Mouse (Mus musculus) heart, adult 8-10 months (tissue): ENCODE data around the gene Pan3. TPM values are rescaled to one million over a fixed set of nuclear protein-coding genes. Genes with fewer than 3 reads are reported as not detected.

Experiments used
- DNase-seq: peaks from one replicate; pipeline ENCODE4 v3.0.0; 2022; ENCODE audit warnings: low spot score
- total RNA-seq, 4 experiments: library from RNA; stranded (reverse); gene quantifications; 2 replicates each; pipeline ENCODE4 v1.2.4; 2022

Pan3 gene
- total RNA-seq, 4 experiments from 2014 or later, result 27.8 to 37.4 (median 29.4) TPM

DNA sequence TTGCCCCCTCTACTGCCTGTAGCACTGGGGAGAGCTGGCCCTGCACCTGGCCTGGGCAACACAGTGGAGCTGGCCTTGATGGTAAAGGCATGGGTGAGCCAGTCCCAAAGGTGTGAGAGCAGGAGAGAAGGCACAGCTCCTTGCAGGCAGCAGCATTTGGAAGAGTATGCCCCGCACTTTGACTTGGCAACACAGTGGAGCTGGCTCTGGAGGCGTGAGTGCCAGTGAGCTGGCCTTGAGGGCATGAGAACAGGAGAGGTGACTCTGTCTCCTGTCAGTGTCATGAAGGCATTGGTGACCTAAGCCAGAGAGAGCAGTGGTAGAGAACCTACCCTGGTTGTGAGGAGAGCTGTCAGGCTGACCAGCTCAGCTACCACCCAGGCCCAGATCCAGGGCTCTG is 49.4 kb downstream of the Pan3 start:
- no peak for DNase-seq

DNA sequence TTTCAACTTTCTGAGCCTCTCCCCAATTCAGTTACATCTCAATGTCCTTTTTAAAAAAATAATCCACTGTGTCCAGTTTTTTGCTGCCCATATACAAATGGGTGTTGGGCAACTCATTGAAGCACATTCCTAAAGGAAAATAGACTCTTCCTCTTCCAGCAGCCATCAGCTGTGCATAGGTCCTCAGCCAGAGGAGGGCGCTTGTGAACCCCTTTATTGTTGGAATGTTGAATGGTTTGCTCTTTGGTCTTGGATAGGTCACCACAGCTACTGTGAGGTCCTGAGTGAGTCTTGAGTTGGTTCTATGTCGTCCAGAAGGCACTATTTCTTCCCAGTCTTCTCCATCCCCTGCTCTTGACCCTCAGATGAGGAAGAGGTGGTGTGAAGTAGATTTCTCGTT is 54.2 kb downstream of the Pan3 start:
- no peak for DNase-seq

DNA sequence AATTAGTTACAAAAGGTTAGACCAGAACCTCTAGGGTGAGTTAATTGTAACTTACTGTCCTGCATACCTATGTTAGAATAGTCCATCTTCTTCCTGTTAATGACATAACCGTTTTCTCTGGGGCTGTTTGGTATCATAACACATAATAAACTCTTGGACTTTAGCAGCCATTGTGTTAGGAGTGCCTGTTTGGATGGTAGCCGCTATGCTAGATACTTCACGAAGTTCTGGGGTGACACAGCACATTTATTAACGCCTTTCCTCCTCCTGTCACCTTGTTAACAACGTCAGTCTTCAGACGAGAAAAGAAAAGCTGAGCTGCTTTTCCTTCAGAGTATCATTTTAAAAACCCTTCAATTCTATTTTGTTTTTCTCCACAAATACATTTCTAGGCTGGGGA is 59.3 kb downstream of the Pan3 start:
- DNase-seq, result no peak

DNA sequence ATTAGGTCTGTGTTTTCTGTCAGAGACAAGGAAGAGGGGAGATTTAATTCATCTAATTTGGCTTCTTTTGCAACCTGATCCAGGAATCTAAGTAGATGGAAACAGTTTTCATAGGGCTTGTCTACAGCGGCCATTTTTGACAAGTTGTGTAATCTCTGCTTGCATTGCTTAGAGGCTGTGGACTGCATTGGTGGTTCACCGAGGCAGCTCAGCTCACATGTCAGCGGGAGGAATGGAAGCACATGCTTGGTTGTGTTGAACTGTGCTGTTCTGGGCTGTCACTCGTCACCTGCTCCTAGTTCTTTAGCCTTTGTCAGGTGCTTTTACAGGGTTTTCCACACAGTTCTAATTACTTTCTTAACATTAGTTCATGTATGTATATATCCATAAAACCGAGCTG is 60.9 kb downstream of the Pan3 start:
- DNase-seq, result no peak

DNA sequence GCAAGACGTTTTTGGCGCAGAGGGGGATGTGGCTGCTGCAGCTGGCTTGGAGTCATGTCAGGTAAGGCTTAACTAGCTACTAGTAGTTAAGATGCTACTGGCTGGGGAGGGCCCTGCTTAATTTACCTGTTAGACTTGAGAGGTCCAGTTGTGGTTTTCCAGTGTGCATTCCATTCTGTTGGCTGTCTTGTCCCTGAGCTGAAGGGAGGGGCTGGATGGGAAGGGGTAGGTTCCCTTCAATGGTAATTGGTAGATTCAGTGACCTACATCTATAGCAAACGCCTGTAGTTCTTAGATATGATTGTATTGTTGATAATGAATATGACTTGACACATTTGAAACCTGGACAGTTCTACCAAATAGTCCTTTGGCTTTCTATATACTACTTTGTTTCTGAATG is 62.5 kb downstream of the Pan3 start:
- no peak for DNase-seq

DNA sequence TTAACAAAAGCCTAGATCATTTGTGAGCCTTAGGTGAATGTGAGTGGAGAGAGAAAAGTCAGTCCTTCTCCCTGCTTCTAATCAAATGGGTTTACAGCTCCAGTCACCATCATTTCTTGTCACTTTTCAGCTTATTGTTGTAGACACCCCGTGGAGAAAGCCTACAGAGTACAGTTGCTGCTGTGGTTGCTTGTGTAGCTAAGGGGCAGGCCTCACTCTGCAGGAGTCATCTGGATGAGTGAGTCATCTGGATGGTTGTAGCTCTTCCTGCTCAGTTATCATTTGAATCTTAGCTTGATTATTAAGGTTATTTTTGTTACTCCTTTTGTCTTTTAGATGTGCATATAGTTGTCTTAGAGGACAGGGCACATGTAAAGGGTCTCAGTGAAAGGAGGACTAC is 63.2 kb downstream of the Pan3 start:
- no peak for DNase-seq

DNA sequence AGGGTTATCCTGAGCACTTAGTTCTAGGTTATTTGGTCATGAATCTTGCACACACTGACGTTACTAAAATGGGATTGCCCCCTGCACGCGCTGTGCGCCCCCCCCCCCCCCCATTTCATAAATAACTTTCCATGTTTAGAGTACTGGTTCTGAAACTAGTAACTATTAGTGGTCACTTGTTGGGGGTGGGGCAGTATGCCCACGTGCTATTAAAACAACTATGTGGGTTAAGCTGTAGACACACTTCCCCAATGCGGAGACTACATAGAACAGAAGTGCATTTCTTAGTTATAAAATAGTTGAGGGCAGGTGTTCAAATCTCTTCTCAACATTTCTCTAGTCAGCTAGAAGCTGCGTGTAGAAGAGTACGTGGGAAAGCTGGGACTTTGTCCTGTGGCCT is 63.7 kb downstream of the Pan3 start:
- no peak for DNase-seq

DNA sequence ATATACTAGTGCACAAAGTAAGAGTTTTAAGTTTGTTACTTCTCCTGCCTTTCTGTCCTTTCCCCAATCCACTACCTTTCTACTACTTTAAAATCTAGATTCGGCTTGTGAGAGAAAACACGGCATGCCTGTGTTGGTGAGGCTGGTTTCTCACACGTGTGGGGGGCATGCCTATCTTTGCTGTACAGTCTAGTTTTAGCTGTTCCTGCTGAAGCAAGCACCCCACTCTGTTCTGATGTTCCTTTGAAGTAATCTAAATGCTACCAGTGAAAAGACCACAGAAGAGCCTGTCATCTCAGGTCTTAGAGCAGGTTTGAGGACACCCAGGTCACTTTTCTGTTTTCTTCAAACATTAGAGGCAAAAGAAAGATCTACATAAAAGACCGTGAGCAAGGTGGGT is 64.4 kb downstream of the Pan3 start:
- no peak for DNase-seq

DNA sequence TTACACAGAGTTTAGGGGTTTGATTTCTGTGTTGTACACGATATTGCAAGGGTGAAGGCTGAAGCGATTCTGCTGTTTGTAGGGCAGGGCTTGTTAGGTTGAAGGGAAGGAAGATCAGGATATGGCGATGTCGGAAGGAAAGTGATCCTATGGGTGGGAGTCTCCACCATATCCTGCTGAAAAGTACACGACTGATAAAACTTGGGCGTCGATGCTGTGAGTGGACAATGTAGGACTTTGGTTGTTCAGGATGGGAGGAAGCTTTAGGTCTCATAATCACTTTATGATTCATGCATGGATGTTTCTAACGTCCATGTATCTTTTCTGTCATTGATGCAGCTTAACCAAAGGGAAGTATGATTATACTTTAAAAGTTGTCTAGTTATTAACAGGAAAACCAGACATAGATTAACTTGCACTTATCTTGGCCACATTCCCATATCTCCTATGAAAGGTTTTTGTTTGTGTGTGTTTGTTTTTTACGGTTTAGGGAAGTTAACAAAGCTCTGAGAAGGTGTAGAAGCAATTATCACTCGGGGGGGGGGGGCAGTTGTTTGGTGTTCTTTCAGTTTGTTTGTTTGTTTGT is 64.9 kb downstream of the Pan3 start:
- DNase-seq, result no peak

DNA sequence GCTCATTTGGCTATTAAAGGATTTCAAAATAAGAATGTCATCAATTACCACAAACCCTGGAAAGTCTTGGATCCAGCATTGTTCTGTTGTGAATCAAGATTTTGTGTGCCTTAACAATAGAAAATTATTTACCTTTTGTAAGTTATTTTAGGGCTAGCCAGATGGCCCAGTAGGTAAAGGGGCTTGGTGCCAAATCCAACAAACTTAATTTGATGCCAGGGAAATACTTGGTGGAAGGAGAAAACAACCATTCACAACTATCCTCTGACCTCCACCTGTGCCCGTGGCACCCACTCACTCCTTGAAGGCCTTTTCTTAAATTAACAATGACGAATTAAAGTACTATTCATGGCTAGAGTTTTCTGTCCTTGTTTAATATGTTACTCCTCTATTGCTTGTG is 66.0 kb downstream of the Pan3 start:
- DNase-seq, result no peak

DNA sequence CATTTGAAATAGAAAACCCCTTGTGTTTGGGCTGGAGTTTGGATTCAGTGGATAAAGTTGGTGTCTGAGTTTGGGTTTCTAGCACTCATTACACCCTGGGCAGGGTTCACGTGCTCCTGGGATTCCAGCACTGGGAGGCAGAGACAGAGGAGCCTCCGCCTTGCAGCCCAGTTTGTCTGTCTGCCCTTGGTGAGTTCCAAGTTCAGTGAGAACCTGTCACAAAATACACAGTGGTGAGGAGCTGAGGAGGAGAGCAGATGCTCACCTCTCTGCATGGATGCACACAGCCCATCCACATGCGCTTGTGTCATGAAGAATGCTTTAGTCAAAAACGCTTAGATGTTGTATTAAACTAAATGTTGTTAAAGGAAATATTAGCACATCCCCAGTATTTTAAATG is 67.0 kb downstream of the Pan3 start:
- DNase-seq, result no peak

DNA sequence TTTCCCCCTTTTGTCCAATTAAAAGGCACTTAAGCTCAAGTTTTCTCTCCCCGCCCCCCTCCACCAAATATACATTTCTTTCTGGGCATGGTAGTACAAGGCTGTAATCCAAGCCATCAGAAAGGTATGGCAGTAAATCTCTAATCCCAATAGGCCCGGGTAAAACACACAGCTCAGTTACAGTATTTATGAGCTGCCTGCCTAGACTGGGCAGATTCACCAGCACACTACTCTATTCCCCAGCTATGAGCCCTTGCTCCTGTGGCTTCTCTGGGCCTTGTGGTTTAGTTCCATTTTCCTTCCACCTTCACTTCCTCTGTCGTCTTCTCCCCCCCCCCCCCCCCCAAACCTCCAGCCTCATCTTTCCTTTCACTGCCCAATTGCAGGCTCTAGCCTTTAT is 67.8 kb downstream of the Pan3 start:
- no peak for DNase-seq

DNA sequence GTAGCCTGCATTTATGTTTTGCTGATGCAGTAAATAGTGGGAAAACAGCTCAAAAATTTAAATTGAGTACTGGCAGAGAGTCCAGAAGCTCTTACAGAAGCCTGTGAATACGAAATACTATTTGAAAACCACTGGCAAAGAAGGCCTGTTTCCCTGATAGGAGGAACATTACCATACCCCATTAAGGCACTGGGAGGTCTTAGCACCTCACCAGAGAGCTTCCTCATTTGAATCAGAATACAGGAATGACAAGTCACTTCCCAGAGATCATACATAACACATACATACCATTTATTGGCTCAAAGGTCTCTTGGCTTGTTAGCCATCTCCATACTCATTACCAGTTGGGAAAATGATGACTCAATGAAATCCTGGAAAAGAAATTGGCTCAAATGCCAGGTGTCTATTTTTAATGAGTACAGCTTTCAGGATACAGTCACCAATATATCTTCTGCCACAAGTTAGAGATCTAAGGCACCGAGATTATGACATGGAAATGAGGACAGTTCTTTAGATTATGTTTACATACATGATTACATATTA is 71.6 kb downstream of the Pan3 start:
- DNase-seq, result no peak

DNA sequence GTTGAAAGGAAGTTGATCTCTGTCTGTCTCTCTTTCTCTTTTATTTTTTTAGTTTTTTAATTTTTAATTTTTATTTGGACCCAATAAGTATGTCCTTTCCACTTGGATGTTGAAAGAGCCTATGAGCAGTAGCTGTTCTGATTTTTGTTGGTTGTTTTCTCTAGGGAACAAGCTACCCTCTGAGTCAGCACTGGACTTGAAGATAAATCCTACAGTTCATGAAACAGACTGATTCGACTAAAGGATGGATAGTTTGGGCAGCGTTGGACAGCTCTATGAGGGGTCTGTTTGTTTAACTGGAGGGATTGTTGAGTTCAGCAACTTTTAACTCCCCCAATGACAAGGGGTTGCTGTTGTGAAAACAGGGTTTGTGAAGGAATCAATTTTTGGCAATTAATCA is 73.0 kb downstream of the Pan3 start:
- DNase-seq, result no peak

DNA sequence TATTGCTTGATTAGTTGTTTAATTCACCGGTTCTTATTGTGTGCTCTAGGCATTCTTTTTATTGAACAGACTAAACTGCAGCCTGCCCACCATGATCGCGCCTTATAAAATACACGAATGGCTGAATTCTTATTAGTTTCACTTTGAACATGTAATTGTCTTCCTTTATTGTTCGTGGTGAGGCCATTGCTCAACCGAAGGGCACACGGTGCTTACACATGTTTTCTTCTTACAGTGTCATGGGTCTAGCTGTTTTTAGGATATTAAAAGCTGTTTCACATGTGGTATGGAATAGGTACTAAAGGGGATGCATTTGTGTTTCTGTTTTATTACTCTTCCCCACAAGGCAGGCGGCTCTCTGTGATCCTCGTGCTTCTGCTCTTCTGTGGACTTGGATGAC is 81.4 kb downstream of the Pan3 start:
- no peak for DNase-seq

DNA sequence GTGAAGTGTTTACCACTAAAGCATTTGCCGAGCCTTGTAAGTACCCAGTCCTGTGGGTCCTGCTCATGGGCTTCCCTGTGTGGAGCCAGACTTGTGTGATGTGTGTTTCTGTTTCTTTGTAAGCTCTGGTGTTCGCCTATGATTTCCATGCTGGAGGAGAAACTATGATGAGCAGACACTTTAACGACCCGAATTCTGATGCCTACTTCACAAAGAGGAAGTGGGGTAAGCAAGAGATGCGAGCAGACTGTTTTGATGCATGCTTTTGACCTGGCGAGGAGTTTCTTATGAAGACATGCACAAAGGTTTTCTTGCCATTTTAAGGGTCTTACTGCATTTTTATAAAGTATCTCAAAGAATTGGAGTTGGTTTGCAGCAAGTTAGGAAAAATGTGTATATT is 97.0 kb downstream of the Pan3 start:
- DNase-seq, result no peak

DNA sequence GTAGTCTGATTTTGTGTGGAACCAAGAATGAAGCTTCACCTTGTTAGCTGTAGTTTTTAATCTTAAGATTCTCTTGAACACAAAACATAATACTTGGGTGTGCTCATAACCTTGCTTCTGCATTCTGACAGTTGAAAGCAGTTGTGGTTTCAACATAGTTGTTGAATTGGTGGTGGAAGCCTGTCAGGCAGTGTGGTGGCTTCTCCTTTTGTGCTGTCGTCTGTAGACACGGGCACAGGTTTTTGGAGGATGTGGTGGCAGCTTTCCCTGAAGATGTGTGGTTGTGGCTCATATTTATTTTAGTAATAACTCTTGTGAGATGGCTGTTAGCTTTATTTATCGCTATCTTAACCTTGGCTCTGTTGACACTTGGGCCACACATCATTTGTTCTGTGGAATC is 97.8 kb downstream of the Pan3 start:
- no peak for DNase-seq

DNA sequence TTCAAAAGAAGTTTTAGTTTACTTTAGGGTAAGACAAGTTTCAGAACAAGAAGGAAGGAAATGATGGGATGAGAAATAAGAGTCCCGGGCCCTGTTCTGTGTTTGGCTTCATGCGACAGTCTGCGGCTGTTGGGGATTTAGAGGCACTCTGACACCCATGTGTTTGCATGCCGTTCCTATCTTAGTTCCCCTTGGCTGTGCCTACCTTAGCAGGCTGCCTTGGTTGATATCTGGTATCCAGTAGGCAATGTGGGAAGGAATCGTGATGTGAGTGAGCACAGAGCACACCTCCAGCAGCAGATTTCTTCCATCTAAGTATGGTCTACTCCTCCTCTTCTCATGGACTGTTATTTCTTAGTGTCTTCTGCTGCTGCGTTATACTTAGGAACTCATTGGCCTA is 102.1 kb downstream of the Pan3 start:
- DNase-seq, result no peak

DNA sequence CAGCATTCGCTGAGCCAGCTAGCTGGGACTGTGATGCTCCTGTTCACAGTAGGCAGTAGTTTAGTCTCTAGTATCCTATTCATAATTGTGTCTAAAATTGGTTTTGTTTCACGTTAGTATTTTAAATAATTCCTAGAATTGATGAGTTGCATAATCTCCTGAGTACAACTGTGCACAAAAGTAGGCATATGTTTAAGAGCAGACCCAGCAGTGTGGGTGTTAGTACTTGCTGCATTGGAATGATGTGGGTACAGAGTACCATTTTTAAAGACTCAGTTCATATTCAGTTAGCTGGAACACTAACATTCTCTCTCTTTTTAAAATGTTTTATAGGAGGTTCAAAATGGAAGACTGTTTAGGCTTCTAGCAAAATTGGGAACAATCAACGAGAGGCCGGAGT is 109.4 kb downstream of the Pan3 start:
- no peak for DNase-seq

DNA sequence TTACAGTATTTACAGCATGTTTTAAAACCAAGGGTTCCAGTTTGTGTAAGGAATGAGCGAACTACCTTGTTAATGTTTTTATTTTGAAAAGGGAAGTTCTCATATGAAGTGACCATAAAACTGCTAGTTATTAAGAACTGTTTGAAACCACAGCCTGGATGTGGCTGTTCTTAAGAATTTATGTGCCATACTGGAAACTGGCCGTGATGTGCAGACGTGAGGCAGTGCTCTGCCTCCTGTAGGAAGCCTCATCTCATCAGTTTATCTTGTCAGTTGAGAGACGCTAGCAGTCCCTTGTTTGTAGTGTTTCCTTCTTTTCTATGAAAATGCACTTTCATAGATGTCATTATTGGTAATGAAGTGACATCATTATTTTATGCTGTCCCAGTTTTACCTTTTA is 109.9 kb downstream of the Pan3 start:
- DNase-seq, result no peak

DNA sequence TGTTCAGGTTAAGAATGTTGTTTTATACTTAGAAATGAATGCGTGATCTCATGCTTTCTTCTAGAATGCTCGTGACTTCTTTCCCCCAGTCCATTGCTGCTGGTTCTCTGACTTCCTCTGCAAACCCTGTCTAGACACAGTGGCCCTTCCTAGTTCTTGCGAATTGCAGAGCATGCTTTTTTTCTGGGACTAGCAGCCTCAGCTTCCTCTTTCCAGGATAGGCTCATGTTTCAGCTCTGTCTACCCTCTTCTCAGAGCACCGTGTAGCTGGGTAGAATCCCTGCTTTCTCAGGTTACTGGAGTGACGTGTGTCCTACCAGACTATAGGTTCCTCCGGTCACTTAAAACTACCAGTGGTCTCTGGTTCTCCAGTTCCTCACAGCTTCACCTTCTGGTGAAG is 112.3 kb downstream of the Pan3 start:
- no peak for DNase-seq

DNA sequence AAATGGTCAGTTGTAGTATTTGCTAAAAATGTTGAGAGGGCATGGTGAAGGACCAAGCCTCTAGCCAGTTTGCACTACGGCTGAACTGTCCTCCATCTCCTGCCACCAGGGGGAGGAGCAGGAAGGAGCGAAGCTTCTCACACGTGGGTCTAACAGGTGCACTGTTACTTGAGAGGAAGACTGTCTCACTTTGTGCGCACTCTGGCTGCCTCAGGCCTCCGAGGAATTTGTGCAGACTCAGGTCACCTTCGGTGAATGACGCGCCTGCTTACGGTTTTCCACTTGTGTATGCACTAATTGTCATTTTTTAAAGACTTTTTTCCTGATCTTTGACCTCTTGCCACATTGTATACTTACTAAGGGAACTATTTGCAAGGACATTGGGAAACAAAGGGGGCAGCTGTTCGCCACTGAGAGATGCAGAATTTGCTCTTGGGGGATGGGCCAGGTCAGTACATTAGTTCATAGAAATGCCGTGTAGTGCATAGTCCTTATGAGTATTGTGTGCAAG is 115.8 kb downstream of the Pan3 start:
- DNase-seq, result no peak

DNA sequence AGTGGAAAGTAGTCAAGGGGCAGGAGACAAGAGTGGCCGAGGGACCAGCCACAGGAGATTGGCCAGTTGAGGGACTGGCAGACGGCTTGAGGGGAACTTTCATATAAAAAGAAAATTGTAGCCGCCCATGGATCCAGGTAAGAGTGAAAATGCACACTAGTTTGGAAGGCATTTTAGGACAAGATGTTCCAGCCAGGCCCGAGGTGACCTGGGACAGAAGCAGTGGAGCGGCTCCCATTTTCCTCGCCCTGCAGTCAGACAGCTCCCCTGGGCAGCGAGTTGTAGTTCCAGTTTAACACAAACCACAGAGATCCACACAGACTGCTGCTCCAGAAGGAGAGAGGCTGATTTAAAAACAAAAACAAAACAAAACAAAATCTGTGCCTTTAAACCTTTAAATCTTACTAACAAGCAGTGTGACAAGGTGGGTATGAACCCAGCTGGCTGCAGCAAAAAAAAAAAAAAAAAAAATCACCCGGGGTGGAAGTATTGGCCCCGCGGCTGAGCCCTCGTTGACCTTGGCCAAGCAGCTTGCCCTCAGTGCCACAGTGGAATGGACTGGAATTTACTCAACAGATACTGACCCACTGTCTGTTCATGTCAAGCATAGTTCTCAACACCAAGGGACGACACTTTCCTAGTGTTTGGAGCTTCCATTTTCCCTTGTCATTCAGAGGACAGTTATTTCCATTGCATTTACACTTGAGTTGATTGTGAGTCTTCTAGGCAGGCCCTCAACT is 119.2 kb downstream of the Pan3 start:
- DNase-seq, result no peak
